Mouse (Mus musculus) olfactory bulb, adult 2 months (tissue): ENCODE results near the gene Junb. TPM values are rescaled to one million over a fixed set of nuclear protein-coding genes. Genes with fewer than 3 reads are reported as not detected.
A peak's percentile ranks its signal among the peaks of the same experiment; 100 is the strongest.

Experiments
- H3K27ac ChIP-seq: fragments of 200-500 bp; 2 replicates; pipeline ENCODE4 v1.5.1; 2012; ENCODE audit warnings: low read depth, low read length; ENCODE audit not compliant: insufficient read depth
- H3K4me1 ChIP-seq: fragments of 200-500 bp; 2 replicates; pipeline ENCODE4 v1.6.1; 2012; ENCODE audit warnings: low read length; ENCODE audit not compliant: control insufficient read depth, insufficient read depth
- H3K4me3 ChIP-seq: fragments of 200-500 bp; 2 replicates; pipeline ENCODE4 v1.5.1; 2012; ENCODE audit warnings: mild to moderate bottlenecking, low read depth, low read length, moderate library complexity; ENCODE audit not compliant: insufficient read depth
- CTCF ChIP-seq: fragments of 200-500 bp; IDR thresholded peaks from 2 replicates; pipeline ENCODE4 v1.5.1; 2012; ENCODE audit warnings: low read depth, mild to moderate bottlenecking, low read length, moderate library complexity; ENCODE audit not compliant: insufficient read depth
- POLR2A ChIP-seq: fragments of 200-500 bp; IDR thresholded peaks from 2 replicates; pipeline ENCODE4 v1.6.1; 2012; ENCODE audit warnings: mild to moderate bottlenecking, low read depth, low read length, moderate library complexity; ENCODE audit not compliant: insufficient read depth
- WGBS: fragments of 180-500 bp; shearing (Covaris S2); methylation state at CpG from one replicate; pipeline ENCODE4 v1.1.7; 2018; 5-methylcytosine and 5-hydroxymethylcytosine counted together
- polyA plus RNA-seq: library from polyadenylated mRNA; stranded (reverse); fragments of >200 nt; gene quantifications from 2 replicates; pipeline ENCODE4 v1.2.4, GENCODE M21; 2012; ENCODE audit warnings: low replicate concordance; ENCODE audit not compliant: missing spikeins, insufficient read depth, insufficient read length

The Junb gene
- polyA plus RNA-seq, 1 experiment: not detected

- WGBS: 6% methylated on average over 17 of the region's 17 CpGs
- no peak for TF ChIP-seq CTCF
- TF ChIP-seq POLR2A: no peak
Observed at GRCm38 (mm10) chr8:84946528-84947240, 31.8 kb downstream of the Junb start, which contains the start of gene Rtbdn. Gene Rtbdn, plus strand, starts transcription at chr8:84946991.

GRCm38 (mm10) chr8:84945633-84946527, 32.6 kb downstream of the Junb start:
- H3K4me3 ChIP-seq: peak overlapping the region; percentile 72
- TF ChIP-seq POLR2A (no peak), CTCF (0 out of 2 replicates have a peak, but pooled peaks have one; percentile 55)
- WGBS: 1% methylated on average over 57 of the region's 67 CpGs
- peaks cover 21% of the 10 kb centered on the region for H3K4me1 ChIP-seq
- no peak overlapping the region for H3K27ac ChIP-seq

More at GRCm38 (mm10) chr8:84946528-84947240, 31.8 kb downstream of the Junb start, which contains the start of gene Rtbdn:
- peak within 1 kb of the TSS; percentile 72 for H3K4me3 ChIP-seq
- H3K4me1 ChIP-seq: peaks cover 21% of the 10 kb centered on the region
- no peak within 1 kb of the TSS for H3K27ac ChIP-seq

- 1% methylated on average over 11 of the region's 11 CpGs for WGBS
- Histone ChIP-seq H3K4me3 (peak overlapping the region; percentile 72), H3K27ac (no peak overlapping the region), H3K4me1 (peaks cover 21% of the 10 kb centered on the region)
- TF ChIP-seq CTCF: no peak
- TF ChIP-seq POLR2A: no peak
Observed at GRCm38 (mm10) chr8:84945235-84945632, 33.3 kb downstream of the Junb start.

GRCm38 (mm10) chr8:84944478-84945160, 33.9 kb downstream of the Junb start:
- Histone ChIP-seq H3K4me1 (peaks cover 21% of the 10 kb centered on the region), H3K4me3 (peak overlapping the region; percentile 72), H3K27ac (no peak overlapping the region)
- TF ChIP-seq CTCF (no peak), POLR2A (no peak)
- WGBS: 2% methylated on average over 26 of the region's 26 CpGs

- Histone ChIP-seq H3K4me3 (no peak overlapping the region), H3K4me1 (peaks cover 21% of the 10 kb centered on the region), H3K27ac (no peak overlapping the region)
- TF ChIP-seq POLR2A (no peak), CTCF (no peak)
- 45% methylated on average over 4 of the region's 4 CpGs for WGBS
Observed at GRCm38 (mm10) chr8:84943699-84944098, 34.8 kb downstream of the Junb start.

- Histone ChIP-seq H3K4me3 (peak overlapping the region; percentile 55), H3K4me1 (peaks cover 23% of the 10 kb centered on the region), H3K27ac (no peak overlapping the region)
- WGBS: 60% methylated on average over 13 of the region's 13 CpGs
- TF ChIP-seq CTCF (no peak), POLR2A (no peak)
Observed at GRCm38 (mm10) chr8:84937620-84938485, 40.7 kb downstream of the Junb start.

- WGBS: 1% methylated on average over 50 of the region's 50 CpGs
- H3K4me3 ChIP-seq: peak within 1 kb of the TSS; percentile 55
- peak within 1 kb of the TSS; percentile 36 for H3K27ac ChIP-seq
- TF ChIP-seq POLR2A (peak; percentile 54; the same call in 1 of the 2 replicates), CTCF (peak; percentile 68; the same call in 1 of the 2 replicates)
- peaks cover 23% of the 10 kb centered on the region for H3K4me1 ChIP-seq
Observed at GRCm38 (mm10) chr8:84936962-84937546, 41.5 kb downstream of the Junb start, which contains the start of gene Mast1. Gene Mast1, minus strand, starts transcription at chr8:84937359.
